Mouse (Mus musculus): ENCODE data around the gene Faf1. TPM values are rescaled to one million over a fixed set of nuclear protein-coding genes. Genes with fewer than 3 reads are reported as not detected.

Gene Faf1
- total and polyA plus RNA-seq, 3 experiments = 34.9 to 52.8 (median 38.2) TPM

- TF ChIP-seq SMC3 (IDR thresholded peaks at IDR 0.05; ENCODE audit: low read depth, low read length) = no peak
- no peak for TF ChIP-seq ZC3H11A (IDR thresholded peaks at IDR 0.05; ENCODE audit: low read depth, low read length)
- TF ChIP-seq GABPA (IDR thresholded peaks at IDR 0.05; ENCODE audit: insufficient replicate concordance, low read depth, low read length) = no peak
- TF ChIP-seq RAD21 (IDR thresholded peaks at IDR 0.05; ENCODE audit: low read depth, low read length) = no peak
- TF ChIP-seq POLR2A (IDR thresholded peaks at IDR 0.05; ENCODE audit: low read depth, low read length) = peak; percentile 86
- TF ChIP-seq PAX5 (IDR thresholded peaks at IDR 0.05; ENCODE audit: low read length) = no peak
- no peak for TF ChIP-seq ELF1 (IDR thresholded peaks at IDR 0.05; ENCODE audit: low read depth, low read length)
- no peak for TF ChIP-seq JUN (IDR thresholded peaks at IDR 0.05; ENCODE audit: insufficient read depth, low read depth, low read length)
- peak; percentile 85 for TF ChIP-seq SIN3A (IDR thresholded peaks at IDR 0.05; ENCODE audit: low read length)
- TF ChIP-seq TCF12 (IDR thresholded peaks at IDR 0.05; ENCODE audit: low read depth, low read length) = 0 out of 2 replicates have a peak, but pooled peaks have one; percentile 24
- no peak for TF ChIP-seq MEF2A (IDR thresholded peaks at IDR 0.05; ENCODE audit: borderline replicate concordance, low read depth, low read length)
- 0 out of 2 replicates have a peak, but pooled peaks have one; percentile 63 for TF ChIP-seq CHD1 (IDR thresholded peaks at IDR 0.05; ENCODE audit: low read depth, low read length)
- peak; percentile 65; the same call in 1 of the 2 replicates for TF ChIP-seq MAFK (IDR thresholded peaks at IDR 0.05; ENCODE audit: insufficient replicate concordance, low read length)
- TF ChIP-seq CHD2 (IDR thresholded peaks at IDR 0.05; ENCODE audit: low read length) = no peak
- TF ChIP-seq TBP (conservative IDR thresholded peaks at IDR 0.05; ENCODE audit: low read depth, low read length) = no peak
- peak; percentile 99 for TF ChIP-seq UBTF (IDR thresholded peaks at IDR 0.05; ENCODE audit: low read depth, low read length)
- TF ChIP-seq POLR2AphosphoS2 (IDR thresholded peaks at IDR 0.05; ENCODE audit: low read depth, low read length) = 0 out of 2 replicates have a peak, but pooled peaks have one; percentile 13
- no peak for TF ChIP-seq BHLHE40 (IDR thresholded peaks at IDR 0.05; ENCODE audit: low read depth, low read length)
- TF ChIP-seq MAX (IDR thresholded peaks at IDR 0.05; ENCODE audit: low read length) = no peak
- TF ChIP-seq NRF1 (IDR thresholded peaks at IDR 0.05; ENCODE audit: low read depth, low read length) = peak; percentile 53; the same call in 1 of the 2 replicates
These were observed 9.7 kb upstream of the Faf1 start, which contains the start of gene Cdkn2c (continued) for GRCm38 (mm10) chr4:109666461-109667269.

- dilution Hi-C loops (cut with MboI; ENCODE audit: extremely low pct_ligation_motif_present, extremely low pct_unique_long_range_greater_than_20kb, low sequenced_read_pairs) = no loop called here
- no peaks in the 10 kb centered on the region for H3K9me3 ChIP-seq (replicated peaks; ENCODE audit: low read length)
- H3K4me3 ChIP-seq (replicated peaks in 1 of 3; ENCODE audit: low read depth in 2 of 3, low read length in 2 of 3, poor library complexity in 1 of 3) = peak overlapping the region in 2 of 3 experiments; percentile 69 to 76
- peak overlapping the region; percentile 84; the same call in 1 of the 2 replicates for H3K27ac ChIP-seq (ENCODE audit: insufficient read depth, low read depth)
- in situ Hi-C loops (cut with MboI; ENCODE audit: low pct_ligation_motif_present, low pct_unique_long_range_greater_than_20kb, low sequenced_read_pairs) = loop anchor here (10.0 kb wide), 1 partner anchor 163 kb away; no protein-coding TSS in a partner anchor
- peaks cover 0 to 13% of the 10 kb centered on the region in 2 experiments; a peak in 2 of 4 replicates for H3K4me1 ChIP-seq (ENCODE audit: control insufficient read depth in 1 of 2, insufficient read depth in 2 of 2)
- DNase-seq (ENCODE audit: extremely low read depth) = peak; percentile 11
- H3K36me3 ChIP-seq (replicated peaks in 1 of 2; ENCODE audit: control insufficient read depth in 1 of 2, insufficient read depth in 1 of 2, low read length in 1 of 2) = no peaks in the 10 kb centered on the region
- H3K9ac ChIP-seq (ENCODE audit: insufficient read depth, low read depth) = peak overlapping the region; percentile 82
- TF ChIP-seq TBP (conservative IDR thresholded peaks at IDR 0.05; ENCODE audit: low read depth, low read length) (no peak), E2F4 (IDR thresholded peaks at IDR 0.05; ENCODE audit: insufficient replicate concordance, low read depth, low read length) (no peak), ZMIZ1 (IDR thresholded peaks at IDR 0.05; ENCODE audit: low read depth, low read length) (no peak), IRF4 (IDR thresholded peaks at IDR 0.05; ENCODE audit: low read depth, low read length) (peak; percentile 48; the same call in 1 of the 2 replicates), ZC3H11A (IDR thresholded peaks at IDR 0.05; ENCODE audit: low read depth, low read length) (no peak), SIN3A (IDR thresholded peaks at IDR 0.05; ENCODE audit: low read length) (no peak), RAD21 (IDR thresholded peaks at IDR 0.05; ENCODE audit: low read depth, low read length) (no peak), KAT2A (IDR thresholded peaks at IDR 0.05; ENCODE audit: insufficient replicate concordance, low read length) (no peak), CTCF (conservative IDR thresholded peaks at IDR 0.05 in 1 of 2, IDR thresholded peaks at IDR 0.05 in 1 of 2; ENCODE audit: low read depth in 2 of 2, low read length in 2 of 2) (no peak), CHD2 (IDR thresholded peaks at IDR 0.05; ENCODE audit: low read length) (0 out of 2 replicates have a peak, but pooled peaks have one; percentile 40), EP300 (IDR thresholded peaks at IDR 0.05; ENCODE audit: low read length) (no peak), JUND (conservative IDR thresholded peaks at IDR 0.05; ENCODE audit: low read depth, low read length) (no peak)
- H3K4me2 ChIP-seq (ENCODE audit: insufficient read depth, low read depth, poor library complexity, severe bottlenecking) = peak overlapping the region; percentile 74
- H3K79me2 ChIP-seq (replicated peaks; ENCODE audit: control insufficient read depth, extremely low read depth, insufficient read depth, poor library complexity, severe bottlenecking) = peaks cover 18% of the 10 kb centered on the region
- no peaks in the 10 kb centered on the region for H3K27me3 ChIP-seq (replicated peaks)
These were observed 8.9 kb upstream of the Faf1 start for GRCm38 (mm10) chr4:109667518-109667917.
